Comparison of ENCODE assay signal across 14 mouse cellular contexts in genomic region chr8:92839876-92840275, GRCm38 (mm10). TPM values are rescaled to one million over a fixed set of nuclear protein-coding genes. Genes with fewer than 3 reads are reported as not detected.
DNase-seq lines count a peak whose midpoint lies in the region; ATAC-seq lines count a peak whose summit lies in the region.
"Had no signal": no experiment of that assay in that cellular context is flagged by ENCODE, and none has a peak within 500 bp of the region (broad histone marks: within the 10 kb centered on the region; RNA-seq: fewer than 3 reads in every experiment).

No protein-coding gene starts in this region.

- no peak overlapping the region for H3K4me3 ChIP-seq in heart, embryonic 10.5 days
- H3K4me3 ChIP-seq in embryonic facial prominence, embryonic 15.5 days (replicated peaks) = no peak overlapping the region
- H3K4me3 ChIP-seq in forebrain, embryonic 13.5 days = no peak overlapping the region
- H3K4me3 ChIP-seq: intestine, embryonic 15.5 days; neural tube, embryonic 13.5 days had no signal

- no peaks in the 10 kb centered on the region for H3K27me3 ChIP-seq in heart, embryonic 10.5 days (ENCODE audit: insufficient read depth, poor library complexity, severe bottlenecking)
- H3K27me3 ChIP-seq in embryonic facial prominence, embryonic 15.5 days = no peaks in the 10 kb centered on the region
- H3K27me3 ChIP-seq in forebrain, embryonic 13.5 days = no peaks in the 10 kb centered on the region
- H3K27me3 ChIP-seq: CH12.LX; intestine, embryonic 15.5 days; neural tube, embryonic 13.5 days had no signal

- peaks cover 54% of the 10 kb centered on the region for H3K36me3 ChIP-seq in heart, embryonic 10.5 days
- H3K36me3 ChIP-seq in embryonic facial prominence, embryonic 15.5 days = peaks cover 70% of the 10 kb centered on the region
- no peaks in the 10 kb centered on the region for H3K36me3 ChIP-seq in forebrain, embryonic 13.5 days (ENCODE audit: poor library complexity, severe bottlenecking)

- H3K4me2 ChIP-seq in embryonic facial prominence, embryonic 15.5 days (replicated peaks) = 0 out of 2 replicates have a peak overlapping the region, but pooled peaks have one; percentile 4
- no peak overlapping the region for H3K4me2 ChIP-seq in forebrain, embryonic 13.5 days
- H3K4me2 ChIP-seq: intestine, embryonic 15.5 days; midbrain, embryonic 11.5 days; neural tube, embryonic 13.5 days had no signal

- DNase-seq in heart, adult 9 months (ENCODE audit: low spot score in 2 of 2) = peak; percentile 70 to 72
- no peak for DNase-seq in heart, embryonic 10.5 days (ENCODE audit: low spot score)
- DNase-seq in adrenal gland, postnatal 10 days = peak; percentile 75
- DNase-seq in lung, postnatal 4 days = peak; percentile 46 to 52
- no peak for DNase-seq in right cerebral cortex, postnatal 14 days
- DNase-seq: cerebellum, postnatal 14 days; thymus, postnatal 36 days had no signal

- ATAC-seq in embryonic facial prominence, embryonic 15.5 days (ENCODE audit: insufficient number of reproducible peaks, low FRiP score, low TSS enrichment, low read depth) = no peak
- ATAC-seq in forebrain, embryonic 13.5 days = no peak
- ATAC-seq: intestine, embryonic 15.5 days had no signal

- H3K9me3 ChIP-seq in heart, embryonic 10.5 days = no peaks in the 10 kb centered on the region
- no peaks in the 10 kb centered on the region for H3K9me3 ChIP-seq in embryonic facial prominence, embryonic 15.5 days (replicated peaks)
- H3K9me3 ChIP-seq in forebrain, embryonic 13.5 days (replicated peaks) = no peaks in the 10 kb centered on the region
- H3K9me3 ChIP-seq: intestine, embryonic 15.5 days; neural tube, embryonic 13.5 days had no signal

- no peak overlapping the region for H3K9ac ChIP-seq in embryonic facial prominence, embryonic 15.5 days
- no peak overlapping the region for H3K9ac ChIP-seq in forebrain, embryonic 13.5 days
- H3K9ac ChIP-seq: intestine, embryonic 15.5 days; liver, embryonic 14.5 days; neural tube, embryonic 13.5 days had no signal

- no peaks in the 10 kb centered on the region for H3K4me1 ChIP-seq in heart, embryonic 10.5 days
- peaks cover 11% of the 10 kb centered on the region for H3K4me1 ChIP-seq in embryonic facial prominence, embryonic 15.5 days
- no peaks in the 10 kb centered on the region for H3K4me1 ChIP-seq in forebrain, embryonic 13.5 days
- H3K4me1 ChIP-seq: intestine, embryonic 15.5 days; neural tube, embryonic 13.5 days had no signal

- no peak overlapping the region for H3K27ac ChIP-seq in heart, embryonic 10.5 days
- no peak overlapping the region for H3K27ac ChIP-seq in embryonic facial prominence, embryonic 15.5 days (replicated peaks)
- no peak overlapping the region for H3K27ac ChIP-seq in forebrain, embryonic 13.5 days
- H3K27ac ChIP-seq: intestine, embryonic 15.5 days; liver, embryonic 14.5 days; neural tube, embryonic 13.5 days had no signal

- WGBS in heart, embryonic 10.5 days = 92% methylated on average over 7 of the region's 7 CpGs
- WGBS in embryonic facial prominence, embryonic 15.5 days = 81% methylated on average over 7 of the region's 7 CpGs
- 93% methylated on average over 7 of the region's 7 CpGs for WGBS in forebrain, embryonic 13.5 days

RNA-seq across cellular contexts. Expression of gene Mmp2, which starts 12.8 kb away (rescaled TPM):
- 72.3 and 96.5 TPM in 2 replicates for polyA plus RNA-seq in heart, embryonic 10.5 days (2016; fragmentation: Nextera tagmentation; extraction: Ambion mirVana)
- 10 to 100 TPM; 88.3 to 93.5 TPM for total RNA-seq in adrenal gland, postnatal 10 days (2021)
- polyA plus RNA-seq in embryonic facial prominence, embryonic 15.5 days (2015; fragmentation: Nextera tagmentation; extraction: Ambion mirVana) = 350 and 362 TPM in 2 replicates
- 9.3 and 9.5 TPM in 2 replicates for polyA plus RNA-seq in forebrain, embryonic 13.5 days (2015; fragmentation: Nextera tagmentation; extraction: Ambion mirVana)
- total RNA-seq: CH12.LX had no signal

RNA-seq across cellular contexts. Expression of gene Lpcat2, which starts 15.3 kb away (rescaled TPM):
- polyA plus RNA-seq in heart, embryonic 10.5 days (2016; fragmentation: Nextera tagmentation; extraction: Ambion mirVana) = 1.4 and 2.8 TPM in 2 replicates
- 1 to 10 TPM; 2.5 to 2.6 TPM for total RNA-seq in adrenal gland, postnatal 10 days (2021)
- 17.8 and 19.5 TPM in 2 replicates for polyA plus RNA-seq in embryonic facial prominence, embryonic 15.5 days (2015; fragmentation: Nextera tagmentation; extraction: Ambion mirVana)
- polyA plus RNA-seq in forebrain, embryonic 13.5 days (2015; fragmentation: Nextera tagmentation; extraction: Ambion mirVana) = 4.1 and 4.6 TPM in 2 replicates
- total RNA-seq: CH12.LX had no signal

Comparison
In these comparisons a context has a peak if more than half of its experiments do, and no peak if none do; other contexts are left out.
1. DNase-seq: peak in heart, adult 9 months (2 of 2), adrenal gland, postnatal 10 days (single experiment) and lung, postnatal 4 days (2 of 2); none in heart, embryonic 10.5 days (single experiment) and right cerebral cortex, postnatal 14 days (single experiment).